Mouse (Mus musculus) midbrain, embryonic 15.5 days (tissue): ENCODE measurements around the gene Abl2. TPM values are rescaled to one million over a fixed set of nuclear protein-coding genes. Genes with fewer than 3 reads are reported as not detected.

Experiments
- ATAC-seq: fragments of 200-750 bp; cut with Nextera tagmentation; replicated peaks from 2 replicates; pipeline ENCODE4 v1.8.0; 2017; ENCODE audit warnings: moderate TSS enrichment
- H3K27ac ChIP-seq: fragments of 300-500 bp; sonication (generic); 2 replicates; pipeline ENCODE4 v1.5.1; 2015; ENCODE audit warnings: mild to moderate bottlenecking, inconsistent platforms
- H3K27me3 ChIP-seq: fragments of 300-500 bp; sonication (generic); replicated peaks from 2 replicates; pipeline ENCODE4 v1.6.1; 2015; ENCODE audit warnings: inconsistent platforms
- H3K36me3 ChIP-seq: fragments of 300-500 bp; sonication (generic); replicated peaks from 2 replicates; pipeline ENCODE4 v1.6.1; 2015; ENCODE audit warnings: inconsistent platforms
- H3K4me1 ChIP-seq: fragments of 300-500 bp; sonication (generic); 2 replicates; pipeline ENCODE4 v1.6.1; 2015; ENCODE audit warnings: inconsistent platforms
- H3K4me2 ChIP-seq: fragments of 300-500 bp; sonication (generic); 2 replicates; pipeline ENCODE4 v1.6.1; 2015; ENCODE audit warnings: inconsistent platforms, mild to moderate bottlenecking, moderate library complexity
- H3K4me3 ChIP-seq: fragments of 300-500 bp; sonication (generic); 2 replicates; pipeline ENCODE4 v1.5.1; 2015; ENCODE audit warnings: mild to moderate bottlenecking, inconsistent platforms
- H3K9ac ChIP-seq: fragments of 300-500 bp; sonication (generic); 2 replicates; pipeline ENCODE4 v1.6.1; 2015; ENCODE audit warnings: mild to moderate bottlenecking, inconsistent platforms
- H3K9me3 ChIP-seq: fragments of 300-500 bp; sonication (generic); 2 replicates; pipeline ENCODE4 v1.6.1; 2016; ENCODE audit warnings: inconsistent platforms
- WGBS: fragments of 180-500 bp; shearing (Covaris S2); methylation state at CpG from one replicate; pipeline ENCODE4 v1.1.7; 2015; ENCODE audit warnings: mixed read lengths; 5-methylcytosine and 5-hydroxymethylcytosine counted together
- polyA plus RNA-seq: library from polyadenylated mRNA; unstranded; fragments of >200 nt; fragmentation: Nextera tagmentation; extraction: Ambion mirVana; gene quantifications from 2 replicates; pipeline ENCODE4 v1.2.1, GENCODE M21; 2015

Gene Abl2
- polyA plus RNA-seq, 1 experiment from 2014 or later = 6.8 TPM

- Histone ChIP-seq H3K9me3 (no peaks in the 10 kb centered on the region), H3K4me2 (no peak overlapping the region), H3K36me3 (peaks cover 31% of the 10 kb centered on the region; the same call in 1 of the 2 replicates), H3K9ac (no peak overlapping the region), H3K4me1 (no peaks in the 10 kb centered on the region), H3K27me3 (no peaks in the 10 kb centered on the region), H3K4me3 (no peak overlapping the region), H3K27ac (no peak overlapping the region)
- no peak for ATAC-seq
- 68% methylated on average over 7 of the region's 7 CpGs for whole genome bisulfite sequencing
Measured at GRCm38 (mm10) chr1:156686025-156686661, 127.6 kb downstream of the Abl2 start.

Other genes with a start within 250 kb of the Abl2 start
- gene Nphs2, start 248.1 kb upstream of the Abl2 start, polyA plus RNA-seq = 0.93 and 0.95 TPM in 2 replicates
- 464 and 497 TPM in 2 replicates for gene Gm2000, start 192.7 kb upstream of the Abl2 start, polyA plus RNA-seq
- 0.11 and 0.12 TPM in 2 replicates for gene Axdnd1, start 137.6 kb upstream of the Abl2 start, polyA plus RNA-seq
- 9.1 and 9.2 TPM in 2 replicates for gene Soat1, start 84.5 kb upstream of the Abl2 start, polyA plus RNA-seq
- 0.38 and 0.45 TPM in 2 replicates for gene Gm10031, start 34.8 kb upstream of the Abl2 start, polyA plus RNA-seq
- 2.5 and 4.3 TPM in 2 replicates for gene Tor3a, start 115.6 kb downstream of the Abl2 start, polyA plus RNA-seq
- 34.2 and 34.7 TPM in 2 replicates for gene Fam20b, start 160.3 kb downstream of the Abl2 start, polyA plus RNA-seq